Mouse (Mus musculus): ENCODE data around the gene Nup107. TPM values are rescaled to one million over a fixed set of nuclear protein-coding genes. Genes with fewer than 3 reads are reported as not detected.
A peak's percentile ranks its signal among the peaks of the same experiment; 100 is the strongest.

Nup107 gene
- polyA plus RNA-seq, 1 experiment from 2014 or later: 17.9 TPM

DNA sequence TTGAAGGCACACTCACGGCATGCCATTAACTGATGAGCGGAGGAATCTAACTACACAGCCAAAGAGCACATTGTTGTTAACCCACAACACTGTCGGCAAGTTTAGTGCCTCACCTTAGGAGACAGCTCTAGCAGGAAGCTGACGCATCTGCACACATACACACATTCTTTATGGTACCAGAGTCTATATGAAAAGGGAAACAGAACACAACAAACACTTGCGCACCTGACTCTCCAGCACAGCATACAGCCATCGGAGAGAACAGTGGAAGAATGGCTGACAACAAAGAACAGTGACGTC lies 24.4 kb downstream of the Nup107 start:
- H3K79me2 ChIP-seq (ENCODE audit: inconsistent target): no peaks in the 10 kb centered on the region
- H3K36me3 ChIP-seq (ENCODE audit: inconsistent target): peaks cover 34% of the 10 kb centered on the region; the same call in 1 of the 2 replicates
- H3K27ac ChIP-seq: no peak overlapping the region
- 96% methylated on average over 7 of the region's 7 CpGs for WGBS (ENCODE audit: missing documents)
- H3K4me3 ChIP-seq (ENCODE audit: inconsistent target): no peak overlapping the region

DNA sequence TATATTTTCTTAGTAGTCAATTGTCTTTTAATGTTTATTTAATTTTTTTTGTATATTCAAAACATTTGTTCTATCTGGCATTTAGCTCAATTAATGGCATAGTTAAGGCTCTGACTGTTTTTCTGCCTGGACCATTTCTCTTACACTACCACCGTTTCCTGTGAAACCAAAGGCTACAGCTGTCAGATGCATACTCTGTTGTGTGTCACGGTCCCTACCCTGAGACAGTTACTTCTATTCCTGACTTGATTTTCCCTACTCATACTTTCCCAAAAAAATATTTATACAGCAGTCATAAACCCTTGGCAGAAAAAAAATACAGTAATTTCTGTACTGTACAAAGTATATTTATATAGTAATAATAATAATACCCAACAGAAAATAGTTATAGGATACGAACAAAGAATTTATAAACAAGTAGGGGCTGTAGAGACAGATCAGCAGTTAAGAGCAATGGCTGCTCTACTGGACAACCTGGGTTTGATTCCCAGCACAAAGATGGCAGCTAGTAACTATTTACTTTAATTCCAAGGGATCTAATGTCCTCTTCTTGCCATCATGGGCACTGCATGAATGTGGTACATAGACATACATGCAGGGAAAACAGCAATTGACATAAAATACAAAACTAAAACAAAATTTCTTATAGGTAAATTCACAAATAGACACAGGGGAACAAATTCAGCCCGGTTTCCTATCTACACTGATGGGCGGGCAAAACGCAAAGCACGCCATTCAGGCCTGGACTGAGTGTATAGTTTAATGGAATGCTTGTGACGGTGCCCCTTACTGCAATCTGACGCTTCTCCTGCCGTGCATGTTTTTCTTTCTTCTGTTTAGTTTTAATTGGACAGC lies 25.0 kb downstream of the Nup107 start:
- no peak overlapping the region for H3K27ac ChIP-seq
- no peak overlapping the region for H3K4me3 ChIP-seq (ENCODE audit: inconsistent target)
- peaks cover 29% of the 10 kb centered on the region; the same call in 1 of the 2 replicates for H3K36me3 ChIP-seq (ENCODE audit: inconsistent target)
- 95% methylated on average over 10 of the region's 10 CpGs for WGBS (ENCODE audit: missing documents)
- no peaks in the 10 kb centered on the region for H3K79me2 ChIP-seq (ENCODE audit: inconsistent target)

- H3K36me3 ChIP-seq (ENCODE audit: inconsistent target): peaks cover 24% of the 10 kb centered on the region; the same call in 1 of the 2 replicates
- no peaks in the 10 kb centered on the region for H3K79me2 ChIP-seq (ENCODE audit: inconsistent target)
- H3K4me3 ChIP-seq (ENCODE audit: inconsistent target): no peak overlapping the region
- no peak overlapping the region for H3K27ac ChIP-seq
- 91% methylated on average over 4 of the region's 5 CpGs for WGBS (ENCODE audit: missing documents)
Observed at GRCm38 (mm10) chr10:117766896-117767160, 25.7 kb downstream of the Nup107 start.

DNA sequence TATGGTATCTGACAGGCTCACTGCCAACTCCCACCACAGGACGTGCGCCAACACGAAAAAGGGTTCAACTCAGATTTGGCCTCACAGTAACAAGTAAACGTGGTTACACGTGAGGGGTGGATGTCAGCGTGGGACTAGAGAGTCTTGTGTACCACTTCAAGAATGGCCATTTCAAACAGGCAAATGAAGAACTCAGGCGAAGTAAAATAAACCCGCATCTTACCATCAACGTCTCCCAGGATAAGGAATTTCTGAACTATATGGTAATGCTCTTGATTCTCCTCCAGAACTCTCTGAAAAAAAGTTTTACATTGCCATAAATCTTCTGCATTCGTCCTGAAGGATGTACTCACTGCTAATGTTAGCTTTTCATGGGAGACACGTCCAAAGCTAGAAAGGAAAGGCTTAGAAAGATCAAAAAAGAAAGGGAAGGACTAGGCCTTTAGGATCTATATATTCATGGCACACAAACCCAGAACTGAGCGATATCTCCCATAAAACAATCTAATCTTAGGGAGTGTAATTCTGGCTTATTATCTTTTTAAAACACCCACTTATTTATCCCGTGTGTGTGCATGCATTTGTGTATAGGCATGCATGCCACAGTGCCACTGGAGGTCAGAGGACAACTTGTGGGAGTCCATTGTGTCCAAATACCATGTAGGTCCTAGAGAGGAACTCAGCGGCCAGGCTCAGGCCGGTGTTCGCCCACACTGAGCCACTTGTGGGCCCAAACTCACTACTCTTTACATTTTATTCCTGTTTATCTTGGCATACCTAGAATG lies 26.2 kb downstream of the Nup107 start:
- no peak overlapping the region for H3K27ac ChIP-seq
- 94% methylated on average over 16 of the region's 16 CpGs for WGBS (ENCODE audit: missing documents)
- H3K79me2 ChIP-seq (ENCODE audit: inconsistent target): no peaks in the 10 kb centered on the region
- no peak overlapping the region for H3K4me3 ChIP-seq (ENCODE audit: inconsistent target)
- H3K36me3 ChIP-seq (ENCODE audit: inconsistent target): peaks cover 27% of the 10 kb centered on the region; the same call in 1 of the 2 replicates

DNA sequence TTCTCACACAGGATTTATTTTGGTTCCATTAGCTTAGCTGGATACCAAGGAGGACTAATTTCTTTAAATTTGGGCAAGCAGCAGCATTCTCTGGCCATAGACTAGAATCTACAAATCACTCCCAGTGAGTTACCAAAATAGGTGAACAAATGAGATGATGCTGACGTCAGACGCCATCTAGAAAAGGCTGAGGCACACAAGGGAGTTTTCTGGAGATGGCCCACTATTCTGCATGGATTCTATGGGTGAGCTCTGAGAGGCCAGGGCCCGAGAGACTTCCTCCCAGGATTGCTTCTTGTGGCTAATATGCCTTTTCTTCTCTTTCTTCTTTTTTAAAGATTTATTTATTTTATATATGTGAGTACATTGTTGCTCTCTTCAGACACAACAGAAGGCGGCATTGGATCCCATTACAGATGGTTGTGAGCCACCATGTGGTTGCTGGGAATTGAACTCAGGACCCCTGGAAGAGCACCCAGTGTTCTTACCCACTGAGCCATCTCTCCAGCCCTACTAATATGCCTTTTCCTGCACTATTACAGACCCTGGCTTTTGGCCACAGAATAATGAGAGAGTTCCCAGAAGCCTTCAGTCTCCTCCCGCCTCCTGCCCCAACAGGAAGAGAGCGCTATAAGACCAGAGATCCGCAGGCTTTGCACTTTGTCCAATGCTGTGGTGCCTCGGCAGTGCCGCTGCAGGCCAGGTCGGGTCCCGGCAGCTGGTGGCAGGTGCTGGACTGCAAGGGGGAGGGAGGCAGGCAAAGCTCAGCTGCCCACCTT lies 27.2 kb downstream of the Nup107 start:
- WGBS (ENCODE audit: missing documents): 96% methylated on average over 11 of the region's 11 CpGs
- Histone ChIP-seq H3K27ac (no peak overlapping the region), H3K4me3 (ENCODE audit: inconsistent target) (no peak overlapping the region), H3K36me3 (ENCODE audit: inconsistent target) (peaks cover 35% of the 10 kb centered on the region; the same call in 1 of the 2 replicates), H3K79me2 (ENCODE audit: inconsistent target) (no peaks in the 10 kb centered on the region)

- Histone ChIP-seq H3K27ac (0 out of 2 replicates have a peak overlapping the region, but pooled peaks have one; percentile 2), H3K36me3 (ENCODE audit: inconsistent target) (peaks cover 33% of the 10 kb centered on the region; the same call in 1 of the 2 replicates), H3K4me3 (ENCODE audit: inconsistent target) (no peak overlapping the region), H3K79me2 (ENCODE audit: inconsistent target) (no peaks in the 10 kb centered on the region)
- 69% methylated on average over 6 of the region's 6 CpGs for WGBS (ENCODE audit: missing documents)
Observed at GRCm38 (mm10) chr10:117764598-117764997, 27.9 kb downstream of the Nup107 start.

- WGBS (ENCODE audit: missing documents): over 99% methylated on average over 16 of the region's 16 CpGs
- no peaks in the 10 kb centered on the region for H3K79me2 ChIP-seq (ENCODE audit: inconsistent target)
- H3K36me3 ChIP-seq (ENCODE audit: inconsistent target): peaks cover 36% of the 10 kb centered on the region; the same call in 1 of the 2 replicates
- H3K4me3 ChIP-seq (ENCODE audit: inconsistent target): no peak overlapping the region
- H3K27ac ChIP-seq: no peak overlapping the region
Observed at GRCm38 (mm10) chr10:117763588-117764190, 28.8 kb downstream of the Nup107 start.

DNA sequence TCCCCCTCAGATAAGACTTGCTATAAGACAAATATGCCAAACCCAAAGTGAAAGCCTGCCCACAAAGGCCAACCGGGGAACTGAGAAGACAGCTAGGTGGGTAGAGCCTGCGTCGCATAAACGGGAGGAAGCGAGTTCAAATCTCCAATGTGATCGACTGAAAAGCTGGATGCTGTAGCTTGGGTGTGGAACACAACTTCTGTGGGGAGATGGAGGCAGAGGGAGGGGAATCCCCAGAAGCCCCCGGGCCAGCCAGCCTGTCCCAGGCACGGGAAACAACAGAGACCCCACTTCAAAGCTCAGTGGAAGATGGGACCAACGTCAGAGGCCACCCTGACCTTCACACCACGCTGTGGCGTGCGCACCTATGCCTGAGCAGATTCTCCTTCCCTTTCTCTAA lies 29.5 kb downstream of the Nup107 start:
- Histone ChIP-seq H3K36me3 (ENCODE audit: inconsistent target) (peaks cover 37% of the 10 kb centered on the region; the same call in 1 of the 2 replicates), H3K79me2 (ENCODE audit: inconsistent target) (no peaks in the 10 kb centered on the region), H3K27ac (no peak overlapping the region), H3K4me3 (ENCODE audit: inconsistent target) (no peak overlapping the region)
- 92% methylated on average over 12 of the region's 12 CpGs for WGBS (ENCODE audit: missing documents)

DNA sequence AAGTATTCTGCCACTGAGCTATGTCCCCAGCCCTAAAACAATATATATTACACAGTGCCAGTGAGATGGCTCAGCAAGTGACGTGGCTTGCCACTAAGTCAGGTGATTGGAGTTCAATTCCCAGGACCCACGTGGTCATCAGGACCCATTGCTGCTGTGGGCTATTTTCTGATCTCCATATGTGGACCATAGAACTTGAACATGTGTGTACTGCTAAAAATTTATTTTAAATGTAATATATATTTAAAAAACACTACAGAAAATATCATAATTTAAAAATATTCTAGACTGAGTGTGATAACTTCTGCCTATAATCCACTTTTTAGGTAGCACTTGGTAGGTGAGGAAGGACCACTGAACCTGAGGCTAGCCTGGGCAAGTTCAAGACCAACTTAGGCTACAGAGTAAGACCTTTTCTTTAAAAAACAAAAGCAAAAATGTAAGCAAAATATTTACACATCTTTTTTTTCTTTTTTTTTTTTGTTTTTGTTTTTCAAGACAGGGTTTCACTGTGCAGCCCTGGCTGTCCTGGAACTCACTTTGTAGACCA lies 30.1 kb downstream of the Nup107 start:
- peaks cover 39% of the 10 kb centered on the region; the same call in 1 of the 2 replicates for H3K36me3 ChIP-seq (ENCODE audit: inconsistent target)
- no peak overlapping the region for H3K4me3 ChIP-seq (ENCODE audit: inconsistent target)
- H3K79me2 ChIP-seq (ENCODE audit: inconsistent target): no peaks in the 10 kb centered on the region
- 89% methylated on average over 2 of the region's 2 CpGs for WGBS (ENCODE audit: missing documents)
- no peak overlapping the region for H3K27ac ChIP-seq

- peaks cover 37% of the 10 kb centered on the region; the same call in 1 of the 2 replicates for H3K36me3 ChIP-seq (ENCODE audit: inconsistent target)
- no peak overlapping the region for H3K4me3 ChIP-seq (ENCODE audit: inconsistent target)
- 98% methylated on average over 6 of the region's 6 CpGs for WGBS (ENCODE audit: missing documents)
- H3K79me2 ChIP-seq (ENCODE audit: inconsistent target): no peaks in the 10 kb centered on the region
- no peak overlapping the region for H3K27ac ChIP-seq
Observed at GRCm38 (mm10) chr10:117761551-117761950, 31.0 kb downstream of the Nup107 start.

DNA sequence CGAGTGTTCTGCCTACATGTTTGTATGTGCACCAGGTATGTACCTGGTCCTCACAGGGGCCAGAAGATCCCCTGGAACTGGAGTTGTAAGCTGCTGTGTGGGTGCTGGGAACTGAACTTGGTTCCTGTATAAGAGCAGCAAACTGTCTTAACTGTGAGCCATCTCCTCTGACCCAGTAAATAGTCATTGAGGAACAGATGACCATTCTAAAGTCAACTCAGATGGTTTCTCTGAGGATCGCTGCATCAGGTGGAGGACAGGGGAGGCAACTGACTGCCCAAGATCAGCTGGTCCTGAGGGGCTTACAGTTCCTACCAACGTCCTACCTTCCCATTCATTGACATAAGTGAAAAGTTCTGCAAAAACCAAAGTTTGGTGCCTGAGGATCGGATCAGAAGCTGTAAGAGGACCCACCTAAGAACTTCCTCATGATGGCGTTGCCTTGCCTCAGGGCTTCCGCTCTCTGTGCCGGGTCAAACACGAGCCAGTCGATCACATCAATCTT lies 31.6 kb downstream of the Nup107 start:
- H3K79me2 ChIP-seq (ENCODE audit: inconsistent target): no peaks in the 10 kb centered on the region
- peaks cover 30% of the 10 kb centered on the region; the same call in 1 of the 2 replicates for H3K36me3 ChIP-seq (ENCODE audit: inconsistent target)
- 94% methylated on average over 9 of the region's 9 CpGs for WGBS (ENCODE audit: missing documents)
- no peak overlapping the region for H3K27ac ChIP-seq
- H3K4me3 ChIP-seq (ENCODE audit: inconsistent target): no peak overlapping the region

GRCm38 (mm10) chr10:117759844-117760630 lies 32.5 kb downstream of the Nup107 start:
- no peak overlapping the region for H3K27ac ChIP-seq
- H3K79me2 ChIP-seq (ENCODE audit: inconsistent target): no peaks in the 10 kb centered on the region

More at GRCm38 (mm10) chr10:117759844-117760630, 32.5 kb downstream of the Nup107 start:
- Histone ChIP-seq H3K4me3 (ENCODE audit: inconsistent target) (no peak overlapping the region), H3K36me3 (ENCODE audit: inconsistent target) (peaks cover 29% of the 10 kb centered on the region; the same call in 1 of the 2 replicates)
- 92% methylated on average over 9 of the region's 10 CpGs for WGBS (ENCODE audit: missing documents)
